Mouse (Mus musculus) gastrocnemius, postnatal 25 days (tissue): ENCODE measurements at regions not wholly inside any gene's neighbourhood (a gene's known extent, or its start where the extent isn't known, plus 50 kb on each side); places are given as distances from the start of the nearest gene placed in this dataset.

Experiments used
- DNase-seq: peaks from one replicate; pipeline ENCODE4 v3.0.0; 2022

DNA sequence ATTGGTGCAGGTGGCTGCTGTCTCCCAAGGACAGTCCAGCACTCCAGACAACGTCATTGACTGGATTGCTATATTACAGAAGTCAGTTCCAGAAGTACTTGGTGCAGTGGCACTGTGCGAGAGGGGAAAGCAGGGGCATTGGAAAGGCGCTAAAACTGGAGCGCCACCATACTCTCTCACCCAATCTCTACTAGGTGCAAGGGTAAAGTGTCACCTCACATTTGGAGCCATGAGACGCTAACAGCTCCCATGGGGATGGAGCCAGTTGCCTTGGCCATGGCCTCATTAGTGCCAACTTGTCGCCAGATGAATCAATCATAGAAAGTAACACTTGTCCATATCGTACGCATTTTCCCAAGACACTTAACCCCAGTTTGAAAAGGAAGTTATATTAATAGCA lies 1617.2 kb upstream of the Gulo start:
- DNase-seq = no peak

DNA sequence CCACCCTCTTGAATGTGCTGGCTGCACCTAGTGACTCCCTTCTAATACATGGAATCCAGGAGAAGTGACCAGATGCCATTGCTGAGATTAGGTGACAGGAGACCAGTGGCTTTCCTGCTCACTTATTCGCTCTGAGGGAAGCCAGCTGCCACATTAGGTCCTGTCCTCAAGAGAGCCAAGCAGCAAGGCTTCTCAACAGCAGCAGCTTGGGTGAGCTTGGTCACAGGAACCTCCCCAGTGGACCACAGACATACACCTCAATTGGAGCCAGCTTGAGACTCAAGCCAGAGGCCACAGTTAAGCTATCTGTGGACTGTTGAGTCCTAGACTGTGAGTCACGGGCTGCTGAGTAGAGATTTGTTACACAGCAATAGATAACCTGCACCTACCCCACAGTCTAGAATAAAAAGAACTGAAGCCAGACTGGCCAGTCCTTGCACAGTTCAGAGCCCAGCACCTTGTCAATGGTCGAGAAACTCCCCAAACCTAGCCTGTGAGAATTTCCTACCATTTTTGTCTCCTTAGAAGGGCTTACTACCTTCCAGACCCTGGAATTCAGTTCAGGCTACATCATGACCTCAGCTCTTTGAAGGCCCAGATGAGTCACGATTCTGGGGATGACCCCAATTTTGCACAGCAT lies 1615.0 kb upstream of the Gulo start:
- no peak for DNase-seq

DNA sequence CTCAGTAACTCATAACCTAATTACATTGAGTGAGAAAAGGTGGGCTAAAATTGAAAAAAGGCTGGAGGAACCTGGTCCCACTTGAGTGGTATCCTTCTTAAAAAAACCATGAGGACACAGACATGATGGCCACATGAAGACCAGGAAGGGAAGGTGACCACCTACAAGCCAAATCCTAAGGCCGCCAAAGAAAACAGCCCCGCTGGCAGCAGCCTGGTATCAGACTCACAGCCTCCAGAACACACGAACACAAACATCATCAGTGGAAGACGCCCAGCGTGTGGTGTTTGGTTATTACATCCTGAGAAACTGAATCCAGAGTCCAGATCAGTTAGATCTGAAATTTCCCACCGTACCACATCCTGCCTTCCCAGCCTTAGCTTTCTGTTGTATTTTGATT lies 1613.9 kb upstream of the Gulo start:
- no peak for DNase-seq

DNA sequence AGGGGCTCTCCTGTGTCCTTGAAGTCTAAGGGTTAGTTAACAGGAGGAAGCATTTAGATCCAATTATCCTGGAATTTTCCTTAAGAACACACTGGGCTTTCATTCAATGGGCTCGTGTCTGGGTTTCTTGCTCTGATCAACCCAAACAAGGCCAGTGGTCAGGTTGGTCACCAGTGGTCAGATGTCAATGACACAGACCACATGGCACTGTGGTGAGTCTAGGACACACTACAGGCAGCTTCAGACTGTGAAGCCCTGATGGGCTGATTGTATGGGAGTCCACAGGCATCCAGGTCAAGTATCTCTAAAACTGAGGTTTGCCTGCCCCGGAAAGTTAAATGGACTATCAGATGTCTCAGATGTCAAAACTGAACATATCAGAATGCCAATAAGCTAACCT lies 1612.5 kb upstream of the Gulo start:
- no peak for DNase-seq

DNA sequence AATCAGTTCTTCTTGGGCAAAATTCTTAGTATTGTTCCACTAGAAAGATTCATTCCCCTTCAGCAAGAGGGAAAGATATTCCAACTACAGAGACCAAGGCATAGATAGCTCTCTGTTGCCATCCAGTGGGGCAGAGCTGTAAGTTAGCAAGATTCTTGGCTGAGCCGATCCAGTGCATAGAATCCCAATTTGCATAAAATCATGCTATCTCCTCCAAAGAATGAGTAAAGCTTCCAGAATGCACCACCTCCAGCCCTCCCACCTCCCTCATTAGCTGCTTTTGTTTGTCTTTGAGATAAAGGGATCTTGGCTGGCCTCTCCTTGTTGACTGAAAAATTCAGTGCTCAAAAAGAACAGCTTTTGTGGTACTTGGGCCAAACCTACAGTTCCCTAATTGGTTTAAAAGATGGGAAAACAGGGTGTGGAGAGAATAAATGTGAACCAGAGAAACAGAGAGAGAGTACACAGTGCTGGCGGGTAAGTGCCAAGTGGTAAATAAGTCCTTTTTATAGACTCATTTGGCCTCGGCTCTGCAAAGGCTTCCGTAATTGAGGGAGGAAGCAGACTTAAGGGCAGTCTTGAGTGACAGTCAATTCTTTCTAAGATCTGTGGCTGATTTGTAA lies 1612.0 kb upstream of the Gulo start:
- DNase-seq = no peak

DNA sequence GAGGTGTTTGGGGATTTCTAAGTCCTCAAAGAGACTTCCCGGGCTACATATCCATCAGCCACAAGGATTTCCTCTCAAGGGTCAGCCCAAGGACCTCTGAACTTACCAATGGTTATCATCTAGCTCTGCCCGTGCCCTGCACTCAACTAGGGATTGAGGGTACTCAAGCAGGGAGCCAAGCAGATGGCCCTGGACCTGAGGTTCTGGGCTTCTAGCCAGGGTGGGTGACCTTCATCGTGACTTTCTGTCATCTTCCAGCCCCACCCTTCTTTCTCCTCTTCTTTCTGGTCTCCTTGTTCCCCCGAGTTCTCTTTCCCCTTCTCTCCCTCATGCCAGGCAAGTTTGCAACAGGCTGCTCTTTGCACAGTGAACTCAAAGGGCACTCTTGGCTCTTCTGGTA lies 1610.6 kb upstream of the Gulo start:
- DNase-seq = no peak

DNA sequence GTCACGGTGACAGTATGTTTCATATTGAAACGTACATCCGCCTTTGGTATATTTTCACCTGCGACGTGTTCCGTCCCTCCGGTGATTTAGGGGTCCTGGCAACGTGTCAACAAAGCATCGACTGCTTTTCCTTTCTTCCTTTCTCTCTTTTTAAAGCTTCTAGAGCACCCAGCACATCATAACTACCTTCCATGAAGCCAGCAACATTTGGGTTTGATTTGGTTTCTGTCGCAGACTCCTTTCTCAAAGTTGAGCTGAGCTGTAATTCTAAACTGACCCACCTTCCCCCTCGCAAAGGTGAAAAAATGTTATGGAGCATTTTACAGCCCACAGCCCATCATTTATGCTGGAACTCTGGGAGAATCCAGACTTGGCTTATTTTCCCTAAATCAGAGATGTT lies 1605.4 kb upstream of the Gulo start:
- DNase-seq = no peak

DNA sequence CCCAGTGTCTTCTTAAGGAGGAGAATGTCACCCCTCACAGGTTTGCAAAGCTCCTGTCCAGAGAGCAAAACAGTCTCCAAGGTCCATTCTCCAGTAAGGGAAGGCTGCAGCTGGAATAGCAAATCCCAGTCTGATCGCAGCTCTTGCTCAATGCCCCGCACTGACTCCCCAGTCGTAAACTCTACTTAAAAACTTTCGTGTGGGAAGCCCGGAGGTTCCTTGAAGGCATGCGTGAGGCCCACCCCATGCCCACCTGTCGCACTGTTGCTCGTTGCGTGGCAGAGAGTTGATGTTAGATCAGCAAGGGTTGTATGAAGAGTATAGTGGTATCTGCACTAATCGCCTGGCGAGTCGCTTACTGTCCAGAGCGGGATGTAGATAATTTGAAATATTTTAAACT lies 1604.7 kb upstream of the Gulo start:
- DNase-seq = no peak

DNA sequence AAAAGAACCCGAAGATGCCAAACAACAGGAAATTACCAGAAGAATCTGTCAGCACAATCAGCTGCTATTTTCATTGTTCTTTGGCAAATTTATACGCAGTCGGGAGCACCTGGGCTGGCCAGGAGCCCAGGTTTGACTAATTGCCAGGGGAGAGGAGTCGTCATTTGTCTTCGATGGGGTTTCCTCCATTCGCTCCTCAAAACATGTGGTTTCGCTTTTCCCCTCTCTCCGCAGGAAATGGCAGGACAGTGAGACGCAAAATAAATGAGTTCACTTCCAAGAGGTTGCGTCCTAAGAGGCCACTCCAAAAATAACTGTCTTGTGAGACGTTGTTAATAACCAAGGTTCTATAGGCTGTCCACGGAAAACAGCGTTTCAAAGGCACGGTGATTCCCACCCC lies 1604.2 kb upstream of the Gulo start:
- DNase-seq = peak; percentile 22

DNA sequence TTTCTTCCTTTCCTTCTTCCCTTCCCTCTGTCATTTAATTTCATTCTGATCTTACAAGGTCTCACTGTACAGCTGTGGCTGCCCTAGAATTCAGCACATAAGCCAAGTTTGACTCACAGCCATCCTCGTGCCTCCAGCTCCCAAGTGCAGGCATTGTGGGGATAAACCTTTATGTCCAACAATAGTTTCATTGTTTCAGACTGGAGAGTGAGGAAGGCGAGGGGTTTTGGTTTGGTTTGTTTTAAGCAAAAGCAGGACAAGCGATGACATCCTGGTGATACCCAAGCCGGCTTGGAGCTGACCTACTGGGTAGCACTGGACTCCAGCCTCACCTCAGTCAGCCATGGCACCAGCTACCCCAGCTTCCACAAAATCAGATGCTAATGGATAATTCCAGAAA lies 1603.5 kb upstream of the Gulo start:
- DNase-seq = no peak

DNA sequence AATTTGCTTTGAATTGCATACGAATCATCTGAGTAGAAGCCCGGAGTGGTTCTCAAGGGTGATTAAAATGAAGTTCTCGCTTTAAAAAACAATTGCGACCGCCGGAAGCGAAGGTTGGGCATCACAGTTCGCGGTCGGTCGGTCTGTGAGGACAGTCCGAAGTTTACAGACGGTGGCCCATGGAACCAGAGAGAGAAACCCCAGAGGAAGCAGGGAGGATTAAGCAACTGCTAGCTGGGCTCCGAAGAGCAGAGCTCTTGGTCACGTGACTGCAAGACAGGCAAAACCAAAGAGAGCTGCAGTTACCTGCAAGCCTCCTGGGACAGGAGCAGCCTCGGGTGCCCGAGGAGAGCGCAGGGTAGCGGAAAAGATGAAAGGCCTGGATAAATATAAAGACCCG lies 1599.3 kb upstream of the Gulo start:
- DNase-seq = no peak

DNA sequence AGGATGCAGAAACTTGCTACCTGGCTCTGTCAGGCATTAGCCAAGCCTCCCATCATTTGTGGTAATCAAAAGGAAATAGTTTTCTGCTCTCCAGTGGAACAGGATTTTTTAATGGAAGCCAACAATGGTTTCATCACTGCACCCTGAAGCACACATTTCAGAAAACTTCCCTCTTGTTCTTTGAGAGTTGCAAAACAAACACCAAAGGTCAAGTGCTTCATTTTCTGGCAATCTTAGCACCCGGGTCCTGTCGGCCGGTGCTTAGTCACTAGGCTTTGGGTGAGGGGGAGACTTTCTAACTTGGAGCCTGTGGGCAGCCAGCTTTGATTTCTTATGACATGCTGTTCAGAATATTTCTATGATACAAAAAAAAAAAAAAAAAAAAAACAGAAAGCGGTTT lies 1594.0 kb upstream of the Gulo start:
- DNase-seq = peak; percentile 20

DNA sequence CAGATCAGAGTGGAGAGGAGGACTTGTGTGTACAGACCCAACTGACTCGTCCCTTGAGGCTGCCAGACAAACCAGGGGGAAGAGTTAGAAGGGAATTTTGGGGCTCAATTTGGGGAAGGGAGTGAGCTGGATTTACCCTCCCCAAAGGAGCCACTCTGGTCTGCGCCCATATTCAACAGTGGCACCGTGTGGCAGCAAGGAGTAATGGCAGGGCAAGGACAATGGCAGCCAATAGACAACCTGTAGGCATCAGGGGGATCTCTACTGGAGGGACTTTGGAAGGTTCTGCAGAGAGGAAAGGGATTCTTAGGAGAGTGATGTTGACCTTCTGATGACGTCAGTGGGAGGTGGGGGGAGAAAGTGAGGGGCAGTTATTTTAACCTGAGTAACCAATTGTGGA lies 1590.7 kb upstream of the Gulo start:
- no peak for DNase-seq

DNA sequence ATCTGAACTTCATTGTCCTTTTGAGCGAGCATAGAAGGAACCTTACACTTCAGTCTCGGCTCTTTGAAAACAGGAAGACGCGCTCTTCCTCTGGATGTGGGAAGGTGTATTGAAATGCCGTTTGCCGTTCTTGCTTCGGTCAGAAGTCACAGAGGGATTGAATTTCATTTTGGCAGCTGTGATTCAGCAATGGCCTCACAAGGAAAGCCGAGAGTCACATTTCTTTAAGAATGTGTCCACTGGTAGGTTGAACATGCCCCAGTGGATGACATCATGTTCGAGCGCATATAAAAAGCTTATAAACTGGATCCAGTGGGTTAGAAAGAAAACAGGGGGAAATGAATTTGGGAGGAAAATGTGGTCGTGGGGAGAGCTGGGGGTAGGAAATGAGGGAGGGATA lies 1579.6 kb upstream of the Gulo start:
- DNase-seq = no peak

DNA sequence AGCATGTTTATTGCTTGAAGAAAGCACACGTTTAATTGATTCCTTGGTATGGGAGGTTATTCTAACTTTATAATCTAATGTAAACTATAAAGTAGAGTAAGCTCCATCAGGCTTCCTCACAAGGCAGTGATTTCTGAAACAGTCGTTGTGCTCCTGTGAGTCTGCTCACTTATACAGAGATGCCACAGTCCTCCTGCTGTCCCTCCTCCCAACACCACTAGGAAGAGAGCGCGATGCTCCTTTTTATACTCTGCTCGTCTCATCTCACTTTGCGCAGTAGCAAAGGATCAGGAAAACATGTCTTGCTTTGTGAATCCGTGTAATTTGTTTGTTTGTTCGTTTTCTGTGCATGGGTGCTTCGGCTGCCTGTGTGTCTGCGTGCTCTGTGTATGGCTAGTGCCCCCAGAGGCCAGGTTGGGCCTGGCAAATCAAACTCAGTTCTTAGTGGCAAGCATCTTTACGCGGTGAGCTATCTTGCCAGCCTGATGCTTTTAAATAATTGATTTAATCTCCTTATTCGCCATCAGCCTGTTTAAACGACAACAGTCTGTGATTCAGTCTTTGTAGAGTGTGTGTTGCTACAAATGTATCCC lies 1575.5 kb upstream of the Gulo start:
- DNase-seq = no peak

DNA sequence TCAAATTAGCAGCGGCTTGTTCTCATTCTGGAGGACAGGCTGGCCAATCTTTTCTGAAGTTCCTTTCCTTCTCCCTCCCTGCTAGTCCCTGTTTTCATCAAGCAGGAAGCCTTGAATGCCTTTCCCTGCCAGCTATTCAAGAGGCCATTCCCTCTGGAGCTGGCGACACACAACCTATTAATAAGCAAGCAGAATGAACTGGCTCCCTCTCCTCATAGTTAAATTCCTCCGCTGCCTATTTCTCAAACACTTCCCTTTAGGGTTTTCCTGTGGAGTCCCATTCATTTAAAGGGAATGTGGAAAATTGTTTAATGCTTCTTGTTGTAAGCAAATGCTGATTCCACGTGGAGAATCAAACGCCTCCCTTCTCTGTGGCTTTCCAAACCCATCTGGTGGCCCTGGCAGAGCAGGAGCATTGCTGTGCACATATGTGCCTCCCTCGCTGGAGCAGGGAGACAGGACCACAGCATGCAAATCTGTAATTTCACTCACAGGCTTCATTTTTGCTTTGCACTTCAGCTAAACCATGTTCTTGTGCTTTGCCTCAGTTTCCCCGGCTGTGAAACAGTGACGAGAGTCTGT lies 1573.3 kb upstream of the Gulo start:
- no peak for DNase-seq

DNA sequence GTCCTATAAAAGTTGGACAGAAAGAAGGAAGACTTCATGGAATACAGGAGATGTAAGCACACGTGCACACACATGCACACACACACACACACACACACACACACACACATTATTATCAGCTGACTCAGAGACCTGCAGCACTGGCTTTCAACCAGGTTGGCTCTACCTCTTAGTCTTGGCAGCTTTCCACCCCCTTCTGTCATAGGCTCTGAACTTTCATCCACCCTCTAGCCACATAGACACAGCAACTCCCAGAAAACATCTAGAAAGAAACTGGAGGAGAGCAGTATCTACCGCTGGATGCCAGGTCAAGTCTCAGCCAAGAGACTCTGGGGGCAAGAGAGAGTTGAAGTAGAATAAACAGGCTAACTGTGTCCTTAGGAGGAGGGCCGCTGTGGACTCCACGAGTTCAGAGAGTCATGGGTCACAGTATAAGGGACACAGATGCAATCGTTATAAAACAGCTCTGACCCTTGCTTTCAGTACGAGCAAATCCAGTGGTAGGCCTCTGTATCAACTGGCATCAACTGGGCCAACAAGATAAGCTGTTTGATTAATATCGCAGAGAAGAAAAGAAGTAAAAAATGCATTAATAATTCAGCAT lies 1565.4 kb upstream of the Gulo start:
- no peak for DNase-seq

DNA sequence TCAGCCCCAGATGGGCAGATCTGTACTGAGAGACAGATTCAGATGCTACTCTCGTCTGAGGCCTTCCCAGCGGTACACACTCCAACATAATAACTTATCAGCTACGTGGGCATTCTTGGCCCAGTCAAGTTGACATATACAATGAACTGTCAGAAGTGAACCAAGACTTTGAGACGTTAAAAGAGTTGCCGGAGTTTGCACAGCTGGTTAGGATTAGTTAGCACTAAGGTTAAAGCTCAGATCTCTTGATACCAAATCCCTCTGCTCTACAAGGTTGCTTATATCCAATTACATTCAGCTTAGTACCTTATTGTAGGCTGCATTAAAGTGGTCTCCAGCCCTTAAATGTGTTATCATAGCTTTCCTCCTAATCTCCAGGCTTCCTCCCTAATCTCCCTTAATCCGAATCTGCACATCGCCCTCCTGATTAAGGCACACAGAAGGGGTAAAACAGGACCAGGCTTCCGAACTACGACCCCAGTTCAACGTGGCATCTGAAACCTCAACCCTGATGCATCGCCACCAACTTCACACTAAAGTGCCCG lies 1564.5 kb upstream of the Gulo start:
- DNase-seq = no peak

DNA sequence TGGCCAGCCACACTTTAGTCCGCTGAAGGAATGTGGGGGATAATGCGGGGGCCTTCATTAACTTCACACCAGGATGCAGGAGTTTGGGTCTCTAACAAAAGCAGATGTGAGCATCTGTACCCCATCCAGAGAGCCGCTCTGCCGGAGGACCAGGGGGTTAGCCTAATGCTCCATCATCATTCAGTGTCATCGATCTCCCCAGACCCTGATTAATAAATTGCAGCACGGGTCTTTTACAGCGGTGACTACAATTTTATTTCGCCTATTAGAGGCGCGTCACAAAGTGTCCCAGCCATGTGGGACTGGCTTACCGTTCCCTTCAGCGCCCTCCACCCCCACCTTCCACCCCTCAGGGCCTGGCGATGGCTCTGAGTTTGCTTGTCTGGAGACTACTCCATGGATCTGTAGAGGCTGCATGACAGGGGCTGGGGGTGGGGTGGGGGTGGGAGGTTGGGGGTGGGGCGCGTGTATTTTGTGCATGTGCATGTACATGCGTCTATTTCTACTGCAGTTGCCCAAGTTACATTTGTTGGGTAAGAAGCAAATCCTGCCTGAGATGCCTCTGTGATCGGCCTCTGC lies 1560.8 kb upstream of the Gulo start:
- no peak for DNase-seq

DNA sequence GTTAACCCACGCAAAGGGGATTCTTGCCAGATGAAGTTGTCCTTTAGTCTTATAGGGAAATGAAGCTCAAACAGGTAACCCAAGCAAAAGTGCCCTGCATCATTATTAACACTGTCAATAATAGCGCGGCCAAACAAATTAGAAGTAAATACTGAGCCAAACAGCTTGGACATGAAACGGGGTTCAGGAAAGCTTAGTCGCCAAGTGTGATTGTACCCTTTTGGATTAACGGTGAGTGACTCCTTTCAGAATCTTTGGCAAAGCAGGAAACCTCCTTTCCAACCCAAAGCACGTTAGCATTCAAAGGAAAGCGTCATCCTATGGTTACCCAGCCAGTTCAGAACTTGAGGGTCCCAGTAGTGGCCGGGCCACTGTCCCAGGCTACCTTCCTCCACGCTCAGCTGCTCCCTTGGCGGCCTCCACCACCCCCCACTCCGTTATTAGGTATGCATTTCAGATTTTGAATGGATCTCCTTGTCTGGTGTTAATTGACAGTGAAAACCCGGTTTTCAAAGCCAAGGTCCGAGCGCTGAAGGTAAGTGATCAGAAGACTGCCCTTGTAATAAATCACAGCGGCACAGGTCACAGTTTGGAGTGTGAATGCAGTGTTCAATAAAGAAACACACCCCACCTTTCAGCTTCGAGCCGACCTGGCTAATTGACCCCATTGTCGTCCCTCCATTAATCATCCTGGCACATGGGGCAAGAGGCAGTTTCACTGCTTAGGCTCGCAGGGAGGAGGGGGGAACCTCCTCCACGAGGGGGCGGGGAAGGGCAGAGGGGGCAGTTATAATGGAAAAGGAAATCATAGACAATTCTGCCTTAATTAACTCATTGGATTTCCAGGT lies 1560.1 kb upstream of the Gulo start:
- no peak for DNase-seq

DNA sequence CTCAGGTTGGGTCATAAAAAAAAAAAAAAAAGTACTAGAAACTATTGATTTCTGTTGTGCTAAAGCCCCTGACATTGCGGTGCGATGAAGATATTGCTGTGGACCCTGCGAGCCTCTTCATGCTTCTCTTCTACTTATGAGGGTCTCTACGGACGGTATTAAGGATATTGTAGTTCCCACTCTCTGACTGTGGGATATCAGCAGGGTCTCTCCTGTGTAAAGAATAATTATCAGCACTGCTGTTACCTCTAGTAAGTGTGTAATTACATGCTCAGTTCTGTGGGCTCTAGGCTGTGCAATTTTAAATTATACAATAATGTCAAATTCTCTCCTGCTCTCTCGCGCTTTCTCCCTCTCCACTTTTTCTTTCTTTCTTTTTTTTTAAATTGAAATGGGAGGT lies 1545.9 kb upstream of the Gulo start:
- DNase-seq = no peak
